Mouse (Mus musculus): ENCODE measurements around the gene Wipi1. TPM values are rescaled to one million over a fixed set of nuclear protein-coding genes. Genes with fewer than 3 reads are reported as not detected.

Wipi1 gene
- polyA plus RNA-seq, 1 experiment from 2014 or later: 17.6 TPM

DNA sequence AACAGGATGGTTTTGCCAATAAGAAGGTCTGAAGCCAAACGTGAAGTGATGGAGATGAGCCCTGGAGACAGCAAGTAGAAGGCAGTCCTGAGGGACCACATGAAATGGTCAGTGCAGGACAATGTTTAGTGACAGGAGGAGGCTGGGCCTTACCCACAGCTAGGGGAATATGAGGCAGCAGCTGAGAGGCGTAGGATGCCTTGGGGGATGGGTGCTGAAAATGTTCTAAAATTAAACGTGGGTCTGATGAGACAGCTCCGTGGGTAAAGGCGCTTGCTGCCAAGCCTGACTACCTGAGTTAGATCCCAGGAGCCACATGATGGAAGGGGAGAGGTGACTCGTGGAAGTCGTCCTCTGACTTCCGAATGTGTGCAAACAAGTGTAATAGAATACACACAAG, 21.8 kb downstream of the Wipi1 start:
- Histone ChIP-seq H3K4me1 (ENCODE audit: insufficient read depth) (peaks cover 11% of the 10 kb centered on the region), H3K27ac (ENCODE audit: low read depth) (no peak overlapping the region), H3K9me3 (ENCODE audit: low read length) (no peaks in the 10 kb centered on the region), H3K9ac (replicated peaks) (no peak overlapping the region), H3K4me2 (ENCODE audit: low read depth, low read length) (no peak overlapping the region), H3K27me3 (ENCODE audit: insufficient read depth, low read length) (no peaks in the 10 kb centered on the region), H3K36me3 (replicated peaks; ENCODE audit: insufficient read depth, low read length) (peaks cover 13% of the 10 kb centered on the region), H3K4me3 (ENCODE audit: low read depth, low read length) (no peak overlapping the region)
- no peak for ATAC-seq
- TF ChIP-seq EP300 (IDR thresholded peaks at IDR 0.05; ENCODE audit: low read depth): no peak
- TF ChIP-seq CTCF (IDR thresholded peaks at IDR 0.05; ENCODE audit: low read depth): no peak
- no peak for DNase-seq
- 79% methylated on average over 8 of the region's 8 CpGs for WGBS (ENCODE audit: insufficient replicate concordance)

DNA sequence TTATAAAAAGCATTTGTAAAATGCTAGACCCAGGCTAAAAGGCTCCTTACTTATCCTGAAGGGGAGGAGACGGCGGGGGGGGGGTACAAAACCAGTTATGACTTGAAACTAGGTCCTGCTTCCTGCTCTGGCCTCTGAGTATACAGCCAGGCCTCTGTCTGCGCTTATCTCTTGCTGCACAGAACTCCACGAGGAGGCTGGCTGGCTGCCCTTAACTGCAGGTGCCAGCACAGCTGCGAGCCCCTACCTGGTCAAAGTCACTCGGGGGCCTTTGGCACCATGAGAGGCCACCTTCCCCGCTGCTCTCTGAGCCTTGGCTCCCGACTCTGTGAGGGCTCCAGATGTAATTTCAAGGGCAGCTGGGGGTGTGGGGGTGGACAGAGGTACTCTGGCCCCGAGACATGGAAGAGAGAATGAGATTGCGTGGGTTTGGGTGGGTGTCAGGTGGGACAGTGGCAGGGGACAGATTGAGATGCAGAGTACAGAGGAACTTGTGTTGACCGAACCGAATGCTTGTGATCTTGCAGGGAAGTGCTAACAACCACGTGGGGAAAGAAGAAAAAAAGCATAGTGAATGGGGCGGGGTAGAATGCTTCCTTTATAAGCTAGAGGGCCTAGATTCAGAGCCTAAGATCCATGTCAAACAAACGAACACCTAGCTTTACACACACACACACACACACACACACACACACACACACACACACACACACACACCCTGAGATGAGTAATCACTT, 24.0 kb downstream of the Wipi1 start:
- ATAC-seq (peak; percentile 82), DNase-seq (peak; percentile 68)
- TF ChIP-seq CTCF (IDR thresholded peaks at IDR 0.05; ENCODE audit: low read depth): no peak
- TF ChIP-seq EP300 (IDR thresholded peaks at IDR 0.05; ENCODE audit: low read depth): peak; percentile 81
- 38% methylated on average over 15 of the region's 15 CpGs for WGBS (ENCODE audit: insufficient replicate concordance)
- H3K36me3 ChIP-seq (replicated peaks; ENCODE audit: insufficient read depth, low read length): peaks cover 23% of the 10 kb centered on the region
- H3K4me1 ChIP-seq (ENCODE audit: insufficient read depth): peaks cover 18% of the 10 kb centered on the region
- H3K27ac ChIP-seq (ENCODE audit: low read depth): 0 out of 2 replicates have a peak overlapping the region, but pooled peaks have one; percentile 13
- peak overlapping the region; percentile 38 for H3K9ac ChIP-seq (replicated peaks)
- no peaks in the 10 kb centered on the region for H3K9me3 ChIP-seq (ENCODE audit: low read length)
- no peaks in the 10 kb centered on the region for H3K27me3 ChIP-seq (ENCODE audit: insufficient read depth, low read length)
- peak overlapping the region; percentile 64 for H3K4me2 ChIP-seq (ENCODE audit: low read depth, low read length)
- peak overlapping the region; percentile 10; the same call in 1 of the 2 replicates for H3K4me3 ChIP-seq (ENCODE audit: low read depth, low read length)

DNA sequence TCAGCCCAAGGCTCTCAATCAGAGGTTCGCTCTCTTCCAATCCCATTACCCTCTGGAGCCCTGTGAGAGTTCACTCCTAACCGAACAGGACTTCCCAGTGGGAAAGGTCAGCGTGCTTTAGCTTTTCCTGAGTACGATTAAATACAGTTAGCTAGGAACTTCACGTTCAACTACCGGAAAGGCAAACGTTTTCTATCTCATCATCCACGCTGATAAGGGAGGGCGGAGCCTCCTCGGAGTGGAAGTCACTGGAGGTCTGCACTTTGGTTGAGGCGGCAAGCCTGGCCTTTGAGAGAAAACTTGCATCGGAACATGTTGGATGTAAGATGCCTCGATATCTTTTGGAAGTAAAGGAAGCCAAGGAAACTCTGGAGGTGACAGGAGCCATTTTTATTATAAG, 24.7 kb downstream of the Wipi1 start:
- no peaks in the 10 kb centered on the region for H3K27me3 ChIP-seq (ENCODE audit: insufficient read depth, low read length)
- H3K4me3 ChIP-seq (ENCODE audit: low read depth, low read length): peak overlapping the region; percentile 19; the same call in 1 of the 2 replicates
- ATAC-seq: no peak
- H3K4me1 ChIP-seq (ENCODE audit: insufficient read depth): peaks cover 18% of the 10 kb centered on the region
- peaks cover 31% of the 10 kb centered on the region for H3K36me3 ChIP-seq (replicated peaks; ENCODE audit: insufficient read depth, low read length)
- WGBS (ENCODE audit: insufficient replicate concordance): 31% methylated on average over 13 of the region's 13 CpGs
- DNase-seq: peak; percentile 39
- TF ChIP-seq EP300 (IDR thresholded peaks at IDR 0.05; ENCODE audit: low read depth): 0 out of 2 replicates have a peak, but pooled peaks have one; percentile 19
- no peak for TF ChIP-seq CTCF (IDR thresholded peaks at IDR 0.05; ENCODE audit: low read depth)
- H3K4me2 ChIP-seq (ENCODE audit: low read depth, low read length): peak overlapping the region; percentile 64
- no peak overlapping the region for H3K9ac ChIP-seq (replicated peaks)
- H3K9me3 ChIP-seq (ENCODE audit: low read length): no peaks in the 10 kb centered on the region
- 0 out of 2 replicates have a peak overlapping the region, but pooled peaks have one; percentile 13 for H3K27ac ChIP-seq (ENCODE audit: low read depth)

DNA sequence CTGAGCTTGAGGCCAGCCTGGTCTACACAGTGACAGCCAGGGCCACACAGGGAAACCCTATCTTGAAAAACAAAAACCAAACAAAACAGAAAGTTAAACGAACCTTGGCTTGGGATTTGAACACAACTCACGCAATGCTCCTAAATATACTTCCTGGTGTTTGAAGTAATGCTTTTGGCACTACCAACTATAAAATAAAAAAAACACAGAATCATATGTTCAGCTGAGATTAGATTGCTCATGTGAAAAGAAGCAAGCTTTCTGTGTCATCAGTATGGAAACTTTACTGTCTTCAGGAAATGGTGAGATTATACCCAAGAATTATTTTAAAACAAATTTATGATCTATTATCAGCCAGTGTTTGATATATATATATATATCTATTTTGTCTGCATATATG, 25.3 kb downstream of the Wipi1 start:
- H3K27ac ChIP-seq (ENCODE audit: low read depth): no peak overlapping the region
- WGBS (ENCODE audit: insufficient replicate concordance): 42% methylated on average over 2 of the region's 2 CpGs
- H3K4me3 ChIP-seq (ENCODE audit: low read depth, low read length): no peak overlapping the region
- no peak for DNase-seq
- H3K4me2 ChIP-seq (ENCODE audit: low read depth, low read length): no peak overlapping the region
- no peaks in the 10 kb centered on the region for H3K27me3 ChIP-seq (ENCODE audit: insufficient read depth, low read length)
- H3K36me3 ChIP-seq (replicated peaks; ENCODE audit: insufficient read depth, low read length): peaks cover 37% of the 10 kb centered on the region
- peaks cover 18% of the 10 kb centered on the region for H3K4me1 ChIP-seq (ENCODE audit: insufficient read depth)
- TF ChIP-seq CTCF (IDR thresholded peaks at IDR 0.05; ENCODE audit: low read depth) (no peak), EP300 (IDR thresholded peaks at IDR 0.05; ENCODE audit: low read depth) (no peak)
- ATAC-seq: no peak
- no peak overlapping the region for H3K9ac ChIP-seq (replicated peaks)
- H3K9me3 ChIP-seq (ENCODE audit: low read length): no peaks in the 10 kb centered on the region

DNA sequence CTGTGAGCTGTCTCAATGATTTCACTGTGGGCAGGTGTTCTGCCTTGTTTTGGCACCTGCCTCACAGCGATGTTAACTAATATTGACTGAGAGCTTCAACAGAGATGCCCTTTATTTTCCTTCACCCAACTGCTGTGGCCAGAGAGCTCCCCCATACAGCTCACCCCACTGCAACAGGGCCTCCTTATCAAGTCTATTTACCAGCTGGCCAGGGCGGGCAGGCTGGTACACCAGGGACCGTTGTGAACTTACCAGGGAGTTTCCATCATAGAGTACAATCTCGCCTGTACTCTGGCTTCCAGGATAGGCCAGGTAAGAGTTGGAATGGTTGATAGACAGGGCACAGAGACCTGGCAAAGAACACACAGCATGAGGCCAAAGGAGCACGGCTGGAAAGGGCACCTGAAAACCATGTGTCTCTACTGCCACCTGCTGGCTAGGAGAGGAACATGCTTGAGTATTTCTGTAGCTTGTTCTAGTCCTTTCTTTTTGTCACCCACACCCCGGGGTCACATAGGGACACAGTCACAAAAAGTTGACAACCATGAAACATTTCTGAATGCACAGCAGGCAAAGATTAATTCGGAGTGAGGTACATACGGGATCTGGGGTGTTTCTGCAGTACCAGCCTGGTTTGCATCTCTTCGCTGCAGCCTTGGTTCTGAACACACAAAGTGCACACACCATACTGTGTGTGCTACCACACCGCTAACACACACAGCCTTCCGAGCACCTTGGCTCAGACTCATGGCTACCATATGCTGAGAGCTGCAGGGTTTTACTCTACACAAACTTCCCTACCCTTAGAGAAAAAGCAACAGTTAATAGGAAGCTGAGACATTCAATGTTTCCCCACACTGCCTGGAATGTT, 26.7 kb downstream of the Wipi1 start:
- Histone ChIP-seq H3K4me1 (ENCODE audit: insufficient read depth) (peaks cover 18% of the 10 kb centered on the region), H3K27ac (ENCODE audit: low read depth) (0 out of 2 replicates have a peak overlapping the region, but pooled peaks have one; percentile 12), H3K9ac (replicated peaks) (peak overlapping the region; percentile 6; the same call in 1 of the 2 replicates), H3K9me3 (ENCODE audit: low read length) (no peaks in the 10 kb centered on the region), H3K27me3 (ENCODE audit: insufficient read depth, low read length) (no peaks in the 10 kb centered on the region), H3K4me2 (ENCODE audit: low read depth, low read length) (no peak overlapping the region), H3K36me3 (replicated peaks; ENCODE audit: insufficient read depth, low read length) (peaks cover 42% of the 10 kb centered on the region), H3K4me3 (ENCODE audit: low read depth, low read length) (no peak overlapping the region)
- DNase-seq (peak; percentile 84), ATAC-seq (peak; percentile 67)
- no peak for TF ChIP-seq EP300 (IDR thresholded peaks at IDR 0.05; ENCODE audit: low read depth)
- peak; percentile 99 for TF ChIP-seq CTCF (IDR thresholded peaks at IDR 0.05; ENCODE audit: low read depth)
- WGBS (ENCODE audit: insufficient replicate concordance): 39% methylated on average over 11 of the region's 11 CpGs

DNA sequence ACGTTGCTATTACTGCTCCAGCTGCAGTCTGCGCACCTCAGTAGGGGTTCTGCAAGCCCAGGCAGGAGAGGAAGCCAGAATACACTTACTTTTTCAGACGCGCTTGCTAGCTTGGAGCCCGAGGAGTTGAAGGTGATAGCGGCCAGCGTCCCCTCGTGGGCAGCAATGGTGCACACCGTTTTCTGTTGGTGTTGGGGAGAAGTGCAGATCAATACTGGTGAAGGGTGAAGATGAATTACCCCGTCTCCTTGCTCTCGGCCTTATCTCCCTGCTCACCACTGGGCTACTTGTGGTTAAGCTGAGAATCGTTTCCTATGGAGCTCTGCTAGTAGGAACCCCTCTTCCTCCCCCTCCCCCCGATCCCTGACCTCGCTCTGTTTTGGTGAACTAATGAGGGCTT, 27.8 kb downstream of the Wipi1 start:
- Histone ChIP-seq H3K4me1 (ENCODE audit: insufficient read depth) (peaks cover 18% of the 10 kb centered on the region), H3K4me2 (ENCODE audit: low read depth, low read length) (no peak overlapping the region), H3K4me3 (ENCODE audit: low read depth, low read length) (no peak overlapping the region), H3K27me3 (ENCODE audit: insufficient read depth, low read length) (no peaks in the 10 kb centered on the region), H3K9me3 (ENCODE audit: low read length) (no peaks in the 10 kb centered on the region), H3K36me3 (replicated peaks; ENCODE audit: insufficient read depth, low read length) (peaks cover 46% of the 10 kb centered on the region), H3K27ac (ENCODE audit: low read depth) (no peak overlapping the region), H3K9ac (replicated peaks) (no peak overlapping the region)
- DNase-seq (peak; percentile 40), ATAC-seq (no peak; the same call in 1 of the 2 replicates)
- TF ChIP-seq EP300 (IDR thresholded peaks at IDR 0.05; ENCODE audit: low read depth) (no peak), CTCF (IDR thresholded peaks at IDR 0.05; ENCODE audit: low read depth) (peak; percentile 72)
- WGBS (ENCODE audit: insufficient replicate concordance): 48% methylated on average over 14 of the region's 14 CpGs
